Mouse (Mus musculus): ENCODE data around the gene Fam129a. TPM values are rescaled to one million over a fixed set of nuclear protein-coding genes. Genes with fewer than 3 reads are reported as not detected.
"Not testable (repeated sequence)": the region's sequence is repeated elsewhere in the genome, so short reads cannot be mapped to it uniquely, and the experiment has no call there.

The Fam129a gene
- polyA plus RNA-seq, 1 experiment from 2014 or later: 2.8 TPM

- Histone ChIP-seq H3K36me3 (no peaks in the 10 kb centered on the region), H3K9ac (replicated peaks) (no peak overlapping the region), H3K4me1 (replicated peaks) (no peaks in the 10 kb centered on the region), H3K4me3 (replicated peaks) (no peak overlapping the region), H3K27ac (no peak overlapping the region), H3K9me3 (no peaks in the 10 kb centered on the region), H3K4me2 (no peak overlapping the region), H3K27me3 (no peaks in the 10 kb centered on the region)
- WGBS: 82% methylated on average over 11 of the region's 11 CpGs
- ATAC-seq (ENCODE audit: insufficient number of reproducible peaks, insufficient read depth, low FRiP score, low TSS enrichment, low read depth): no peak
These were observed 13.7 kb downstream of the Fam129a start for GRCm38 (mm10) chr1:151584565-151585216.

- H3K27me3 ChIP-seq: no peaks in the 10 kb centered on the region
- ATAC-seq (ENCODE audit: insufficient number of reproducible peaks, insufficient read depth, low FRiP score, low TSS enrichment, low read depth): no peak
- WGBS: 75% methylated on average over 4 of the region's 4 CpGs
- no peaks in the 10 kb centered on the region for H3K9me3 ChIP-seq
- no peak overlapping the region for H3K27ac ChIP-seq
- no peaks in the 10 kb centered on the region for H3K4me1 ChIP-seq (replicated peaks)
- no peaks in the 10 kb centered on the region for H3K36me3 ChIP-seq
- H3K4me3 ChIP-seq (replicated peaks): no peak overlapping the region
- no peak overlapping the region for H3K9ac ChIP-seq (replicated peaks)
- no peak overlapping the region for H3K4me2 ChIP-seq
These were observed 14.7 kb downstream of the Fam129a start for GRCm38 (mm10) chr1:151585647-151586046.

DNA sequence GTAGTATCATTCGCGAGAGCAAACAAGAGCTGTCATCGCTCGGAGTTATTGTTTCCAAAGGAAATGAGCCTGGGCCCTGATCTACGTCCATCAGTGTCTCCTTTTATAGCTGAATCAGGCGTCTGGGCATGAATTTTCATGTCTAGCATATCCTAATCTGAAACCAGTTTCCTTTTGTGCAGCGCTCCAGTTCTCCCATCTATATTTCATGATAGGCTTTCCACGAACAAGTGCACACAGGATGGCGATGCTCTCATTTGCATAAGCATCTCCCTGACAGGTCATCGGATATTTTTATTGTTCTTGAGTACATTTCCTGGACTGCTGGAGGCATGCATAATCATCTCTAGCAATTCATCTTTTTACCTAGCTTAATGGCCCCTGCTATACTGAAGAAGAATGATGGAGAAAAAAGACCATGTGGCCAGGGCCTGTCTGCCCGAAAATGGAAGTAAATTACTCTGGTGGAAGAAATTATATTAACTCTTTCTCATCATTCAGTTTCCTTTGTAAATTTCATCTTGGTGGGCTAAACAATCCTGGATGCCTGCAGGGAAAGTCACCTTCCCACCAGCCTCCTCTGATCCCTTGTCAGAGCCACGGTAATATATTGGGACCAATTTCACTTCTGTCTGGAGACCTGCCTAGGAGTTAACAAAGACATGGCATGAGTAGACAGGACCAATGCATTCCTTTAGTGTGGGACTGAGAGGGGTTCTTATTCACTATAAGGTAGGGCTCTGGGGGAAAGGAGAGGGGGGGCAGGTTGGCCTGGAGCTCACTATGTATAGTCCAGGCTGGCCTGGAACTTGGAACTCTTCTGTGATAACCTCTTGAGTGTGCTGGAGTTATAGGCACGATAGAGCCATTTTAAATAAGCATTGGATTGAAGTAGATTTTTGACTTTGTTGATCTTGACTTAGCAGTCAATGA is 21.4 kb downstream of the Fam129a start:
- WGBS: 77% methylated on average over 13 of the region's 13 CpGs
- Histone ChIP-seq H3K4me2 (no peak overlapping the region), H3K27ac (no peak overlapping the region), H3K9me3 (no peaks in the 10 kb centered on the region), H3K4me1 (replicated peaks) (peaks cover 5% of the 10 kb centered on the region), H3K36me3 (no peaks in the 10 kb centered on the region), H3K4me3 (replicated peaks) (no peak overlapping the region), H3K27me3 (no peaks in the 10 kb centered on the region), H3K9ac (replicated peaks) (no peak overlapping the region)
- no peak for ATAC-seq (ENCODE audit: insufficient number of reproducible peaks, insufficient read depth, low FRiP score, low TSS enrichment, low read depth)

GRCm38 (mm10) chr1:151594906-151595305 is 23.9 kb downstream of the Fam129a start:
- H3K27ac ChIP-seq: no peak overlapping the region
- H3K9me3 ChIP-seq: no peaks in the 10 kb centered on the region
- no peaks in the 10 kb centered on the region for H3K36me3 ChIP-seq
- no peak for ATAC-seq (ENCODE audit: insufficient number of reproducible peaks, insufficient read depth, low FRiP score, low TSS enrichment, low read depth)
- no peak overlapping the region for H3K9ac ChIP-seq (replicated peaks)
- 81% methylated on average over 4 of the region's 4 CpGs for WGBS
- no peaks in the 10 kb centered on the region for H3K27me3 ChIP-seq
- H3K4me3 ChIP-seq (replicated peaks): no peak overlapping the region
- no peak overlapping the region for H3K4me2 ChIP-seq
- H3K4me1 ChIP-seq (replicated peaks): peaks cover 5% of the 10 kb centered on the region

GRCm38 (mm10) chr1:151595600-151596299 is 24.8 kb downstream of the Fam129a start:
- Histone ChIP-seq H3K4me3 (replicated peaks) (no peak overlapping the region), H3K9ac (replicated peaks) (no peak overlapping the region), H3K27ac (no peak overlapping the region), H3K9me3 (no peaks in the 10 kb centered on the region), H3K4me2 (no peak overlapping the region), H3K36me3 (no peaks in the 10 kb centered on the region), H3K4me1 (replicated peaks) (peaks cover 5% of the 10 kb centered on the region), H3K27me3 (no peaks in the 10 kb centered on the region)
- WGBS: 64% methylated on average over 12 of the region's 12 CpGs
- no peak for ATAC-seq (ENCODE audit: insufficient number of reproducible peaks, insufficient read depth, low FRiP score, low TSS enrichment, low read depth)

DNA sequence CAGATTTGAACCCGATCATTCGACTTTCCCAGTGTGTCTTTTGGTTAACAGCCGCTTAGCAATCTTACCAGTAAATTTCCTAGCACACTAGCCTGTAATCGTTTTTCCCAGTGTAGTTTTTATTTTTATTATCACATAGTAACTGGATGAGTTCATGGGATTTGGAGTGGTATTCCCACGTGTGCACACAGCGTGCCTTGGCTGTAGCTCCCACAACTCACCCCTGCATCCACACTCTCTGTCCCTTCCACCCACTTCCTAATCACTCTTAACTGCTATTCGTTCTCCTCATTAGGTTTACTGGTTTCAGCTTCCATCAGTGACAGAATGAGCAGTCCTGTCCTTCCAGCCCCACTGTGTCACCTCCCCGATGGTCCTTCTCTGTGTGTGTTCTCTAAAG is 25.6 kb downstream of the Fam129a start:
- Histone ChIP-seq H3K36me3 (no peaks in the 10 kb centered on the region), H3K9me3 (no peaks in the 10 kb centered on the region), H3K4me1 (replicated peaks) (peaks cover 5% of the 10 kb centered on the region), H3K27ac (no peak overlapping the region), H3K9ac (replicated peaks) (no peak overlapping the region), H3K27me3 (no peaks in the 10 kb centered on the region), H3K4me2 (no peak overlapping the region), H3K4me3 (replicated peaks) (no peak overlapping the region)
- WGBS: 59% methylated on average over 8 of the region's 8 CpGs
- ATAC-seq (ENCODE audit: insufficient number of reproducible peaks, insufficient read depth, low FRiP score, low TSS enrichment, low read depth): no peak

- WGBS: 90% methylated on average over 6 of the region's 6 CpGs
- H3K4me1 ChIP-seq (replicated peaks): peaks cover 5% of the 10 kb centered on the region
- no peak for ATAC-seq (ENCODE audit: insufficient number of reproducible peaks, insufficient read depth, low FRiP score, low TSS enrichment, low read depth)
These were observed 26.8 kb downstream of the Fam129a start for GRCm38 (mm10) chr1:151597677-151598297.

GRCm38 (mm10) chr1:151598876-151599275 is 27.9 kb downstream of the Fam129a start:
- WGBS: 93% methylated on average over 2 of the region's 2 CpGs

More at GRCm38 (mm10) chr1:151597677-151598297, 26.8 kb downstream of the Fam129a start:
- Histone ChIP-seq H3K27me3 (no peaks in the 10 kb centered on the region), H3K27ac (no peak overlapping the region), H3K4me3 (replicated peaks) (no peak overlapping the region), H3K4me2 (no peak overlapping the region), H3K9me3 (no peaks in the 10 kb centered on the region), H3K36me3 (no peaks in the 10 kb centered on the region), H3K9ac (replicated peaks) (no peak overlapping the region)

DNA sequence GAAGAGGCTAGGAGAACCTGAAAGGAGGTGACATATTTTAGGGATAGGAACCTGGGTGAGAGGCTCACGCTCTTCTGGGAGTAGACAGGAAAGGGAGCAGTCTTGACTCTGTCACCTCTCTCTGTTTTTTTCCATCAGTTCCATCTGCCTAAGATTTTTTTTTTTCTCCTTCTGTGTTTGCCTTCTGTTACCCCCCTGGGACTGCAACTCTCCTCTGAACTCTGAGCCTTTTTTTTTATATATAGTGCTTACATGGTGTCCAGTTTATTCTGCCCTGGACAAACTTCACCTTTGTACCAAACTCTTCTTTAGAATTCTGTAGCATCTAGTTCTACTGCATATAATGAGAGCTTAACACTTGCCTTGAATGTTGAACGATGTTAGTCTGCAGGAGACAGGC is 33.3 kb downstream of the Fam129a start:
- Histone ChIP-seq H3K4me1 (replicated peaks) (peaks cover 4% of the 10 kb centered on the region; the same call in 1 of the 2 replicates), H3K4me3 (replicated peaks) (no peak overlapping the region), H3K9me3 (no peaks in the 10 kb centered on the region), H3K27me3 (no peaks in the 10 kb centered on the region), H3K4me2 (no peak overlapping the region), H3K27ac (no peak overlapping the region), H3K36me3 (no peaks in the 10 kb centered on the region), H3K9ac (replicated peaks) (no peak overlapping the region)
- 82% methylated on average over 2 of the region's 2 CpGs for WGBS
- ATAC-seq (ENCODE audit: insufficient number of reproducible peaks, insufficient read depth, low FRiP score, low TSS enrichment, low read depth): no peak

More at GRCm38 (mm10) chr1:151598876-151599275, 27.9 kb downstream of the Fam129a start:
- H3K36me3 ChIP-seq: no peaks in the 10 kb centered on the region
- no peaks in the 10 kb centered on the region for H3K9me3 ChIP-seq
- no peaks in the 10 kb centered on the region for H3K27me3 ChIP-seq
- H3K4me1 ChIP-seq (replicated peaks): peaks cover 5% of the 10 kb centered on the region
- H3K27ac ChIP-seq: no peak overlapping the region
- no peak for ATAC-seq (ENCODE audit: insufficient number of reproducible peaks, insufficient read depth, low FRiP score, low TSS enrichment, low read depth)
- H3K9ac ChIP-seq (replicated peaks): no peak overlapping the region
- H3K4me3 ChIP-seq (replicated peaks): no peak overlapping the region
- no peak overlapping the region for H3K4me2 ChIP-seq

- WGBS: 80% methylated on average over 3 of the region's 3 CpGs
- H3K27me3 ChIP-seq; H3K4me3 ChIP-seq (replicated peaks): not testable (repeated sequence)
These were observed 37.0 kb downstream of the Fam129a start for GRCm38 (mm10) chr1:151607957-151608356.

GRCm38 (mm10) chr1:151610621-151611020 is 39.6 kb downstream of the Fam129a start:
- Histone ChIP-seq H3K4me1 (replicated peaks) (no peaks in the 10 kb centered on the region), H3K9me3 (no peaks in the 10 kb centered on the region), H3K36me3 (no peaks in the 10 kb centered on the region), H3K27ac (no peak overlapping the region), H3K4me2 (no peak overlapping the region), H3K9ac (replicated peaks) (no peak overlapping the region), H3K4me3 (replicated peaks) (no peak overlapping the region), H3K27me3 (no peaks in the 10 kb centered on the region)
- no peak for ATAC-seq (ENCODE audit: insufficient number of reproducible peaks, insufficient read depth, low FRiP score, low TSS enrichment, low read depth)

More at GRCm38 (mm10) chr1:151607957-151608356, 37.0 kb downstream of the Fam129a start:
- H3K4me2 ChIP-seq; H3K9ac ChIP-seq (replicated peaks); H3K4me1 ChIP-seq (replicated peaks); H3K36me3 ChIP-seq; H3K27ac ChIP-seq; ATAC-seq (ENCODE audit: insufficient number of reproducible peaks, insufficient read depth, low FRiP score, low TSS enrichment, low read depth); H3K9me3 ChIP-seq: not testable (repeated sequence)
